Mouse (Mus musculus) liver, embryonic 14.5 days (tissue): ENCODE data around the gene Tmem120b.

ENCODE experiments used
- CTCF ChIP-seq: IDR thresholded peaks from 2 replicates; pipeline ENCODE4 v1.5.1; 2016; ENCODE audit warnings: antibody characterized with exemption, low read depth, control low read depth
- EP300 ChIP-seq: IDR thresholded peaks from 2 replicates; pipeline ENCODE4 v1.6.1; 2016; ENCODE audit warnings: antibody characterized with exemption, low read depth

GRCm38 (mm10) chr5:123134186-123134874 is 66.1 kb downstream of the Tmem120b start:
- TF ChIP-seq EP300 = no peak
- no peak for TF ChIP-seq CTCF
